Mouse (Mus musculus): Measurements from ENCODE around the gene Gm49387.

Gm49387 gene

GRCm38 (mm10) chr14:31662555-31663211, 22.0 kb upstream of the Gm49387 start:
- DNase-seq (ENCODE audit: low spot score in 2 of 2) = peak in 1 of 2 experiments; percentile 54

GRCm38 (mm10) chr14:31661671-31662554, 21.2 kb upstream of the Gm49387 start:
- peak; percentile 72 to 87 for DNase-seq (ENCODE audit: low spot score in 2 of 2)

- no peak for DNase-seq (ENCODE audit: low spot score in 2 of 2)
These were observed 19.8 kb upstream of the Gm49387 start for GRCm38 (mm10) chr14:31660312-31661093.

GRCm38 (mm10) chr14:31659501-31660181, 19.0 kb upstream of the Gm49387 start:
- no peak for DNase-seq (ENCODE audit: low spot score in 2 of 2)

- no peak for DNase-seq (ENCODE audit: low spot score in 2 of 2)
These were observed 17.5 kb upstream of the Gm49387 start for GRCm38 (mm10) chr14:31658126-31658680.

- DNase-seq (ENCODE audit: low spot score in 2 of 2) = no peak
These were observed 16.4 kb upstream of the Gm49387 start for GRCm38 (mm10) chr14:31656857-31657645.

- DNase-seq (ENCODE audit: low spot score in 2 of 2) = no peak
These were observed 15.7 kb upstream of the Gm49387 start for GRCm38 (mm10) chr14:31656386-31656785.

- no peak for DNase-seq (ENCODE audit: low spot score in 2 of 2)
These were observed 14.7 kb upstream of the Gm49387 start for GRCm38 (mm10) chr14:31655406-31655805.

- no peak for DNase-seq (ENCODE audit: low spot score in 2 of 2)
These were observed 14.1 kb upstream of the Gm49387 start for GRCm38 (mm10) chr14:31654816-31655215.

GRCm38 (mm10) chr14:31653101-31653875, 12.6 kb upstream of the Gm49387 start:
- DNase-seq (ENCODE audit: low spot score in 2 of 2) = no peak

- no peak for DNase-seq (ENCODE audit: low spot score in 2 of 2)
These were observed 11.9 kb upstream of the Gm49387 start for GRCm38 (mm10) chr14:31652624-31653023.

- DNase-seq (ENCODE audit: low spot score in 2 of 2) = no peak
These were observed 11.4 kb upstream of the Gm49387 start for GRCm38 (mm10) chr14:31652106-31652505.

- no peak for DNase-seq (ENCODE audit: low spot score in 2 of 2)
These were observed 10.5 kb upstream of the Gm49387 start for GRCm38 (mm10) chr14:31651206-31651605.

- DNase-seq (ENCODE audit: low spot score in 2 of 2) = no peak
These were observed 9.7 kb upstream of the Gm49387 start for GRCm38 (mm10) chr14:31650347-31650746.

- no peak for DNase-seq (ENCODE audit: low spot score in 2 of 2)
These were observed 7.3 kb upstream of the Gm49387 start for GRCm38 (mm10) chr14:31647991-31648390.

GRCm38 (mm10) chr14:31645920-31646319, 5.2 kb upstream of the Gm49387 start:
- no peak for DNase-seq (ENCODE audit: low spot score in 2 of 2)

- DNase-seq (ENCODE audit: low spot score in 2 of 2) = no peak
These were observed 4.4 kb upstream of the Gm49387 start for GRCm38 (mm10) chr14:31644931-31645547.

GRCm38 (mm10) chr14:31644183-31644830, 3.6 kb upstream of the Gm49387 start:
- DNase-seq (ENCODE audit: low spot score in 2 of 2) = no peak
